Mouse (Mus musculus) neural tube, embryonic 14.5 days (tissue): Measurements from ENCODE around the gene Zdbf2. TPM values are rescaled to one million over a fixed set of nuclear protein-coding genes. Genes with fewer than 3 reads are reported as not detected.

Experiments used
- ATAC-seq: fragments of 200-750 bp; cut with Nextera tagmentation; 2 replicates; pipeline ENCODE4 v1.8.0; 2017; ENCODE audit warnings: low read depth, mild to moderate bottlenecking, moderate TSS enrichment, moderate library complexity
- H3K27ac ChIP-seq: fragments of 300-500 bp; sonication (generic); 2 replicates; pipeline ENCODE4 v1.5.1; 2014; ENCODE audit warnings: low read depth, mild to moderate bottlenecking, control low read depth, low read length, moderate library complexity, mixed read lengths
- H3K27me3 ChIP-seq: fragments of 300-500 bp; sonication (generic); 2 replicates; pipeline ENCODE4 v1.6.1; 2014; ENCODE audit warnings: low read length; ENCODE audit not compliant: control insufficient read depth, insufficient read depth
- H3K36me3 ChIP-seq: fragments of 300-500 bp; sonication (generic); 2 replicates; pipeline ENCODE4 v1.6.1; 2014; ENCODE audit warnings: low read length, mixed read lengths; ENCODE audit not compliant: control insufficient read depth, insufficient read depth
- H3K4me1 ChIP-seq: fragments of 300-500 bp; sonication (generic); 2 replicates; pipeline ENCODE4 v1.6.1; 2014; ENCODE audit warnings: low read length; ENCODE audit not compliant: control insufficient read depth, insufficient read depth
- H3K4me2 ChIP-seq: fragments of 300-500 bp; sonication (generic); 2 replicates; pipeline ENCODE4 v1.6.1; 2014; ENCODE audit warnings: mild to moderate bottlenecking, low read depth, low read length, control low read depth
- H3K4me3 ChIP-seq: fragments of 300-500 bp; sonication (generic); 2 replicates; pipeline ENCODE4 v1.5.1; 2014; ENCODE audit warnings: low read depth, low read length, control low read depth, mixed read lengths
- H3K9ac ChIP-seq: fragments of 300-500 bp; sonication (generic); replicated peaks from 2 replicates; pipeline ENCODE4 v1.6.1; 2014; ENCODE audit warnings: low read depth, mild to moderate bottlenecking, control low read depth, low read length, mixed read lengths
- H3K9me3 ChIP-seq: fragments of 300-500 bp; sonication (generic); 2 replicates; pipeline ENCODE4 v1.6.1; 2016; ENCODE audit warnings: low read length; ENCODE audit not compliant: control insufficient read depth
- WGBS: fragments of 180-500 bp; shearing (Covaris S2); extraction: QIAGEN DNeasy Blood & Tissue Kit; methylation state at CpG from one replicate; pipeline ENCODE4 v1.1.7; 2014; 5-methylcytosine and 5-hydroxymethylcytosine counted together
- polyA plus RNA-seq: library from polyadenylated mRNA; unstranded; fragments of >200 nt; fragmentation: Nextera tagmentation; extraction: Ambion mirVana; gene quantifications from 2 replicates; pipeline ENCODE4 v1.2.1, GENCODE M21; 2014

The Zdbf2 gene
- polyA plus RNA-seq, 1 experiment from 2014 or later: 36.0 TPM

DNA sequence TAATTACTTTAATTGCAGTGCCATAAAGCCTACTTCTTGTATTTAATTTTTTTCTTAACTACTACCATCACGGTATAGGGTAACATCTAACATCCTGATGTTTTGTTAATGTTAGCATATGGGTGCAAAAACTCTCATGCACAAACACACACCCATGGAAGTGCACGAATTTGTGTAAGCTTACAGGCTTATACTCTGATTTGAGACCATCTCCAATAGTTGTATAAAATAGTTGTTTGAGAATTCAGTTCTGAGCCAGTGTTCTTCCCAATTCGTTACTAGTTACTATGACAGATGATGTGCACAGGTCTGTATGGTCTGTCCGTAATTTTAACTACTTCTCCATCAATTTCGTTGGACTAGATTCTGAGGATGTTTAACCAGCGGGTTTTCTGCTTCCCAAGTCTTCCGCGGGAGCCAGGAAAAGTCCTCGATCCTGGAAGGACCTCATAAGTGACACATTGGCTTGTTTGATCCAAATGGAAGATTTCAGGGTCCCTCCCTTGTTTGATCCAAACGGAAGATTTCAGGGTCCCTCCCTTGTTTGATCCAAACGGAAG, 13.7 kb upstream of the Zdbf2 start:
- no peak for ATAC-seq
- WGBS: 45% methylated on average over 11 of the region's 11 CpGs
- peaks cover 8% of the 10 kb centered on the region; the same call in 1 of the 2 replicates for H3K4me1 ChIP-seq
- no peak overlapping the region for H3K27ac ChIP-seq
- H3K9me3 ChIP-seq: no peaks in the 10 kb centered on the region
- H3K27me3 ChIP-seq: peaks cover 23% of the 10 kb centered on the region
- H3K4me3 ChIP-seq: no peak overlapping the region
- H3K36me3 ChIP-seq: no peaks in the 10 kb centered on the region
- H3K4me2 ChIP-seq: no peak overlapping the region
- H3K9ac ChIP-seq: no peak overlapping the region

DNA sequence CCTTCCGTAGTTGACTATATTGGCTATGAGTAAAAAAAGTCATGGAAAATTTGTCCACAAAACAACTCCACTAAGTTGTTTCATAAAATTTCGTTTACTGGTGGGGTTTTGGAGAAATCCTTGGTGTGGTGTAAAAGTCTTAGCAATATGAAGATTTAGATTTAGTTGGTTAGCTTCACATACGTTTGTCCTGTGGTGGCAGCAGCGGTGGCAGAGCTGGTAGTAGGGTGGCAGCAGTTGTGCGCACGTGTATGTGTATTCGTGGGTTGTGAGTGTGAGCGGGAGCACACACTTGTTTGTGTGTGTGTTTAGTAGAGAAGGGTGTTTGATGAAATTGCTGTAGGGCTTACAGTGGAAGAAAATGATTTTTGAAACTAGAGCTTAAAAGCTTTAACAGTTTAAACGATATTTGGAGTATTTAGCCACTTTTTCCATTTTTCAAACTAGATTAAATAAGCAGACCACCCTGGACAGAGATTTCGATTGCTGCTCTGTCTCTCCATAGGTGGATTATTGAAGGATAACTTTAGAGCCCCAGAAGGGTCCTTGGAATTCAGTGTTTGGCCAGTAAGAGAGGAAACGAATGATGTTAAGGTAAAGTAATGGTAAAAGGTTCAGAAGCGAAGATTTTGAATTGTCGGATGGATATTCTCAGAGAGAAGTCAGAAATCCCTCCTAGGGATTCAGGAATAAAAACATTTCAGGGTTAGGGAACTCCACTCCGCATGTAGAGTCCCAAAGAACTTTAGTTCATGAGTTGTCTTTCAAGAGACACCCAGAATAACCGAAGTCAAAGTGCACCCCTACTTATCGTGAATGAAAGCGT, 12.9 kb upstream of the Zdbf2 start:
- no peak for ATAC-seq

DNA sequence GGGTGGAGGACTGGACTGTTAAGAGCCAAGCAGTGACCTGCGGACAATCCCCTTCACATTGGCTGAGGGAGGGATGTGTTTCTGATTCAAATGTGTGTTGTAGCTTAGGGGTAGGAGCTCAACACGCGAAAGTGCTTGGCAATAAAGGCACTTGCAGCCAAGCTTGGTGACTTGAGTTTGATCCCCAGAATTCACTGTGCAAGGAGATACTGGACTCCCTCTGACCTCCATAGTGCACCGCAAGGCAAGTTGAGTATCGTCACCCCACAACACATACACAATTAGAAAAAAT, 12.4 kb upstream of the Zdbf2 start:
- no peaks in the 10 kb centered on the region for H3K9me3 ChIP-seq
- H3K9ac ChIP-seq: no peak overlapping the region
- 32% methylated on average over 5 of the region's 5 CpGs for WGBS
- no peak for ATAC-seq
- H3K36me3 ChIP-seq: no peaks in the 10 kb centered on the region
- peaks cover 15% of the 10 kb centered on the region for H3K27me3 ChIP-seq
- H3K27ac ChIP-seq: no peak overlapping the region
- H3K4me1 ChIP-seq: peaks cover 3% of the 10 kb centered on the region; the same call in 1 of the 2 replicates
- H3K4me3 ChIP-seq: no peak overlapping the region
- no peak overlapping the region for H3K4me2 ChIP-seq

More for the DNA sequence above, 12.9 kb upstream of the Zdbf2 start:
- H3K27ac ChIP-seq: no peak overlapping the region
- peaks cover 21% of the 10 kb centered on the region for H3K27me3 ChIP-seq
- H3K9me3 ChIP-seq: no peaks in the 10 kb centered on the region
- no peak overlapping the region for H3K4me3 ChIP-seq
- no peaks in the 10 kb centered on the region for H3K36me3 ChIP-seq
- peaks cover 8% of the 10 kb centered on the region; the same call in 1 of the 2 replicates for H3K4me1 ChIP-seq
- no peak overlapping the region for H3K4me2 ChIP-seq
- no peak overlapping the region for H3K9ac ChIP-seq
- 44% methylated on average over 17 of the region's 17 CpGs for WGBS

DNA sequence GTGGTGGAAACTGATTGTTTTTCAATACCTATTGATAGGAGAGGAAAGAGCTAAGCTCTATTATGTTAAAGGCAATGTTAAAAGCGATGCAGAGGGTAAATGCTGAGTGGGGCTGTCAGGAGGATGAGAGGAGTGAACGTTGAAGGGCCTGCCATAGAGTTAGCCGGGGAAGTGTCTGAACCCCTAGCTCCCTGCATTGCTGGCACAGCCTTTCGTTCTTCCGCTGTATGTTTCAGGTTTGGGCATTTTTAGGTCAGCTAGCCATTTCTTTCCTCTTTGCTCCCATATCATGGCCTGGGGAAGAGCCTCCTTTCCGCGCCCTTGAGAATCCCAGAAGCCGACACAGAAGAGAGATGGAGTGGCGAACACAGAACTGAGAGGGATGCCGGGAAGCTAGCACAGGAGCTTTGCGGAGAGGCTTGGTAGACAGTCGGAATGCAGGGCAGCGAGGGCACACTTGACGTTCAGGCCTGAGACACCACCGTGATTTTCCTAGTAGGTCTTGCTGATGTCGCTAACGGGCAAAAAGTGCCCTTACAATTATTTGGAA, 11.9 kb upstream of the Zdbf2 start:
- Histone ChIP-seq H3K4me1 (peaks cover 2% of the 10 kb centered on the region; the same call in 1 of the 2 replicates), H3K36me3 (no peaks in the 10 kb centered on the region), H3K9ac (no peak overlapping the region), H3K4me2 (no peak overlapping the region), H3K27me3 (peaks cover 12% of the 10 kb centered on the region; the same call in 1 of the 2 replicates), H3K27ac (no peak overlapping the region), H3K9me3 (no peaks in the 10 kb centered on the region), H3K4me3 (no peak overlapping the region)
- WGBS: 43% methylated on average over 17 of the region's 17 CpGs
- ATAC-seq: no peak

DNA sequence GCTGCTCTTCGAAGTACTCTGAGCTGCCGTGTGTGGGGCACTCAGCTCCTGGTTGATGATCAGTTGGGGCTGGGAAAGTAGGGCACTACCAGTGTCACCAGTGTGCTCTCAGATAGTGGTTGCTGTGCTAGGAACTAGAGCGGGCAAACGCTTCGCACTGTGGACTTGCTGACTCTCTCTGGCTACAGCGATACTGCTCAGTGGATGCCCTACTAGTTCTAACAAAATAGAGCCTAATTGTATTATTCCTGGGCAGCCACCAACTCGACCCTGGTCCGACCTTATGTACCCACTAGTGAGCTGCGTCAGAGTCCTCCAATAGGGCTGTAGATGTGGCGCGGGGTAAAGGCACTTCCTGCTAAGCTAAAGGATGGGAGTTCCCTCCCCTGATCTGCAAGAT, 9.4 kb upstream of the Zdbf2 start:
- H3K36me3 ChIP-seq: no peaks in the 10 kb centered on the region
- no peak overlapping the region for H3K4me3 ChIP-seq
- no peak overlapping the region for H3K9ac ChIP-seq
- peak; percentile 21; the same call in 1 of the 2 replicates for ATAC-seq
- WGBS: 40% methylated on average over 11 of the region's 11 CpGs
- no peaks in the 10 kb centered on the region for H3K9me3 ChIP-seq
- no peak overlapping the region for H3K4me2 ChIP-seq
- no peaks in the 10 kb centered on the region for H3K4me1 ChIP-seq
- no peak overlapping the region for H3K27ac ChIP-seq
- peaks cover 5% of the 10 kb centered on the region; the same call in 1 of the 2 replicates for H3K27me3 ChIP-seq

DNA sequence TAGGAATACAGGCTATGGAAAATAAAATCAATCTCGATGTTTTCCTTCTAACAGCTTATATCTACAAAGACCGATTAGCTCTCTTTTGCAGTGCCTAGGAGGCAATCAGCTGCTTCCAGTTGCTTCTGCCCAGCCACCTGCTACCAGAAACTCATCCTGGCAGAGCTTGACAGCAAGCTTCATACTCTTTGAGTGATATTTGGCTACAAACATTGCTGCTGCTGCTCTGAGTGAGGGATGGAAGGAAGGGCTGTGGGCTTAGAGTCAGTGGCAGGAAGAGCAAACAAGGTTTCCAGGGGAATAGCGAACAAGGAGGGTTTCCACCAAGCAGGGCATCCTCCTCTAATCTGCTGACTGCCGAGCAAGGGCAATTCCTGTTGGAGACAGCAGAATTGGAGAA, 7.6 kb upstream of the Zdbf2 start:
- no peaks in the 10 kb centered on the region for H3K36me3 ChIP-seq
- H3K9me3 ChIP-seq: no peaks in the 10 kb centered on the region
- H3K9ac ChIP-seq: no peak overlapping the region
- no peak overlapping the region for H3K27ac ChIP-seq
- 39% methylated on average over 4 of the region's 4 CpGs for WGBS
- peaks cover 2% of the 10 kb centered on the region; the same call in 1 of the 2 replicates for H3K27me3 ChIP-seq
- no peaks in the 10 kb centered on the region for H3K4me1 ChIP-seq
- no peak overlapping the region for H3K4me3 ChIP-seq
- H3K4me2 ChIP-seq: no peak overlapping the region
- ATAC-seq: no peak

DNA sequence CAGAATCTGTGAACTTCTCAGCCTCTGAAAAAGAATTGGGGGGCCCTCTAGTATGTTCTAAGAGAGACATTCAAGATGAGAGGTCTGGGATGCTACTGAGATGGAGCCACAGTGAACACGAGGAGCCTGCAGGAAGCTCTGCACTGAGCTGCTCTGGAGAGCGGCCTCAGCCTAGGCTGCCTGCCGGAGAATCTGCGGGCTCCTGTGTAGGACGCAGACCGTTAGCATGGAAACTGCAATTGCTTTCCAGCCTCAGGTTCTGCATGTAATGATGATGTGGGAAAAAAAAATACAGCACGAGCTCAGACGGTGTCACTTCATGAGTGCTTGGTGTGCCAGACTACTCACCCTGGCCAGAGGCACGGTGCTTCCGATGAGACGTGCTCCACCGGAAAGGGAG, 6.9 kb upstream of the Zdbf2 start:
- no peaks in the 10 kb centered on the region for H3K36me3 ChIP-seq
- no peak overlapping the region for H3K4me3 ChIP-seq
- ATAC-seq: peak; percentile 41; the same call in 1 of the 2 replicates
- no peak overlapping the region for H3K9ac ChIP-seq
- H3K4me1 ChIP-seq: no peaks in the 10 kb centered on the region
- no peak overlapping the region for H3K27ac ChIP-seq
- no peak overlapping the region for H3K4me2 ChIP-seq
- no peaks in the 10 kb centered on the region for H3K9me3 ChIP-seq
- peaks cover 5% of the 10 kb centered on the region; the same call in 1 of the 2 replicates for H3K27me3 ChIP-seq
- WGBS: 29% methylated on average over 12 of the region's 12 CpGs

DNA sequence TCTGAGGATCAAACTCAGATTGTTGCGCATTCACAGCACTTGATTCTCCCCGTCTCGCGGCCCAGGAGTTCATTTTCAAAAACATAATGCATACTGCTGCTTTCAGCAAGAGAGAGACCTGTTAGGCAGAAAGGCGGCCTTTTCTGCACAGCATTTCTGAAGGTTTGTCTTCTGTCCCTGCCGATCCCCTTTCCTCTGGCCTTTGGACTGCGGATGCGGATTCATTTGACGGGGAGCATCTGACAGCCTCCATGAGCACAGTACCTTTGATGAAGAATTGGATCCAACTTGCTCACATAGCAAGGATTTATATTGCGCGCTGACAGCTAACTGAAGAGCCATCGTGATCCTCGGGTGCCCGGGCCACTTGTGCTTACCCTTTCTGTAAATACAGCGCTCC, 6.3 kb upstream of the Zdbf2 start:
- WGBS: 38% methylated on average over 15 of the region's 15 CpGs
- Histone ChIP-seq H3K27me3 (peaks cover 5% of the 10 kb centered on the region; the same call in 1 of the 2 replicates), H3K4me1 (no peaks in the 10 kb centered on the region)

DNA sequence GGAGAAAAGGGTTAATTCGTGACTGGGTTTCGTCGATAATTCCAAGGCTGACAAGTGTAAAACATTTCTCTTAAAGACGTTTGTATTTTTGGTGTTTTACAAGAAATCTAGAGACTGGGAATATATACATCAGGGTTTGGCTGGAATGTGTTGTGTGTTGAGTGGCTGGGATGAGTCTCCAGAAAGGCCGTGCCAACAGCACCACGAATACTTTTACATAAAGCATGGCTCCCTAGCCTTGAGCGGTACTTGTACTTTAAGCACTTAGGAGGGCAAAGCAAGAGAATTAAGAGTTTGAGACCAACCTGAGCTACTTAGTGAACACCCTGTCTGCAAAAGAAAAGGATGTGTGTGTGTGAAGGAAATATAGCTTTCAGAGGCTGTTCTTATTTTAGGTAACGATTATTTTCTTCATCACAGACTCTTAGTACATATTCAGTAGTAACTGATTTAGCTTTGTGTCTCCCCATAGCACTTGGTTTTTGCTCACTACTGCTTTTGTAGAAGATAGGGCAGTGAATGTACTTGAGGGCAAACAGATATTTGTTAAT, 865 bp upstream of the Zdbf2 start:
- Histone ChIP-seq H3K9me3 (no peaks in the 10 kb centered on the region), H3K9ac (no peak overlapping the region), H3K4me1 (no peaks in the 10 kb centered on the region), H3K27ac (no peak overlapping the region), H3K4me3 (no peak overlapping the region), H3K27me3 (peaks cover 9% of the 10 kb centered on the region; the same call in 1 of the 2 replicates), H3K4me2 (peak overlapping the region; percentile 47; the same call in 1 of the 2 replicates), H3K36me3 (no peaks in the 10 kb centered on the region)
- 40% methylated on average over 8 of the region's 8 CpGs for WGBS
- ATAC-seq: no peak

More for the DNA sequence above, 6.3 kb upstream of the Zdbf2 start:
- no peak overlapping the region for H3K4me2 ChIP-seq
- ATAC-seq: no peak
- no peak overlapping the region for H3K9ac ChIP-seq
- no peak overlapping the region for H3K4me3 ChIP-seq
- no peak overlapping the region for H3K27ac ChIP-seq
- no peaks in the 10 kb centered on the region for H3K9me3 ChIP-seq
- H3K36me3 ChIP-seq: no peaks in the 10 kb centered on the region
